Mouse (Mus musculus) lung, adult 2 months (tissue): ENCODE measurements around the gene Olfr453.

Source experiments
- CTCF ChIP-seq: fragments of 200-500 bp; IDR thresholded peaks from 2 replicates; pipeline ENCODE4 v1.5.1; 2011; ENCODE audit warnings: mild to moderate bottlenecking, low read length, control low read depth; ENCODE audit not compliant: insufficient read depth
- POLR2A ChIP-seq: fragments of 200-500 bp; IDR thresholded peaks from 2 replicates; pipeline ENCODE4 v1.6.1; 2011; ENCODE audit warnings: low read depth, mild to moderate bottlenecking, control low read depth, low read length, borderline replicate concordance; ENCODE audit errors: extremely low read depth

DNA sequence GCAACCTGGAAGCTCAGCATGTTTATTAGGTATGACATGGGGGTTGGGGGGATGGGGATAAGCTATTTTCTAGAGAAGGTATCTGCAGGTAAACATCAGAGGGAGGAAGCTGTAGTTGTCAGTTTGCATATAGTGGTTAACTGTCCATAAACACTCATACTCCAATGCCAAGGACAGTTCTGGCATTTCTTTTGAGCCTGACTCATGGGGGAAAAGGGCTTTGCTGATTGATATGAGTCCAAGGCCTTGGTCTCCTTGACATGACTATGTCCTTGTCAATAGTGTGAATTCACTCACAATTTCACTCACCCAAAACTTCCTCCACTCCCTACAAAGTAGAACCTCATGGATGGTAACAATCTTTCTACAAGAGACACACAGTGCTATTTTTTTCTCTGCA is 8.7 kb downstream of the Olfr453 start:
- TF ChIP-seq POLR2A (no peak), CTCF (no peak)
